Mouse (Mus musculus) lung, postnatal 0 days (tissue): ENCODE results near the gene Dzip1l.

Experiments
- CTCF ChIP-seq: IDR thresholded peaks from 2 replicates; pipeline ENCODE4 v1.5.1; 2016; ENCODE audit warnings: antibody characterized with exemption, mild to moderate bottlenecking
- EP300 ChIP-seq: IDR thresholded peaks from 2 replicates; pipeline ENCODE4 v1.6.1; 2016; ENCODE audit warnings: antibody characterized with exemption, mild to moderate bottlenecking, control low read depth

DNA sequence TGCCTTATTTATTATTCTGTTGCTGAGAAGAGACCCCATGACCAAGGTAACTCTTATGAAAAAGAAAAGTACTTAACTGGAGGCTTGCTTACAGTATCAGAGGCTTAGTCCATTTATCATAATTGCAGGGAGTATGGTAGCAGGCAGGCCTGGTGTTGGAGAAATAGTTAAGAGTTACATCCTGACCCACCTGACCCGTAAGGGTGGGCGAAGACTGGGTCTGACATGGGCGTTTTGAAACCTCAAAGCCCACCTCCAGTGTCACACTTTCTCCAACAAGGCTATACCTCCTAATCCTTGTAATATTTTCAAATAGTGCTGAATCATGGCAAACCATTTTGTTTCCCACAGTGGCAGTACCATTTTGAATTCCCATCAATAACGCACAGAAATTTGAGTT, 715 bp upstream of the Dzip1l start:
- TF ChIP-seq CTCF (no peak), EP300 (no peak)
